In genomic region chr4:62695523-62695922, GRCm38 (mm10) we compare ENCODE assay signal across 9 mouse cellular contexts.
A peak's percentile ranks its signal among the peaks of the same experiment; 100 is the strongest.
DNase-seq lines count a peak whose midpoint lies in the region; ATAC-seq lines count a peak whose summit lies in the region.
"Had no signal": no experiment of that assay in that cellular context is flagged by ENCODE, and none has a peak within 500 bp of the region (broad histone marks: within the 10 kb centered on the region; RNA-seq: fewer than 3 reads in every experiment).

No protein-coding gene starts in this region.

- no peak overlapping the region for H3K27ac ChIP-seq in liver, embryonic 12.5 days
- H3K27ac ChIP-seq in embryonic facial prominence, embryonic 15.5 days (replicated peaks), result peak overlapping the region; percentile 31; the same call in 1 of the 2 replicates
- H3K27ac ChIP-seq: liver, embryonic 13.5 days had no signal

- peaks cover 18% of the 10 kb centered on the region for H3K4me1 ChIP-seq in liver, embryonic 12.5 days
- peaks cover 59% of the 10 kb centered on the region for H3K4me1 ChIP-seq in embryonic facial prominence, embryonic 15.5 days

- intact Hi-C loops in heart, postnatal 14 days (cut with DNase I), result no loop called here

- no peak overlapping the region for H3K9ac ChIP-seq in liver, embryonic 12.5 days
- no peak overlapping the region for H3K9ac ChIP-seq in embryonic facial prominence, embryonic 15.5 days
- H3K9ac ChIP-seq: liver, embryonic 13.5 days had no signal

- H3K27me3 ChIP-seq in liver, embryonic 12.5 days (replicated peaks), result no peaks in the 10 kb centered on the region
- no peaks in the 10 kb centered on the region for H3K27me3 ChIP-seq in embryonic facial prominence, embryonic 15.5 days
- H3K27me3 ChIP-seq: liver, embryonic 13.5 days had no signal

- no peak overlapping the region for H3K4me2 ChIP-seq in liver, embryonic 12.5 days
- no peak overlapping the region for H3K4me2 ChIP-seq in embryonic facial prominence, embryonic 15.5 days (replicated peaks)
- H3K4me2 ChIP-seq: liver, embryonic 13.5 days had no signal

- H3K9me3 ChIP-seq in liver, embryonic 12.5 days (replicated peaks), result no peaks in the 10 kb centered on the region
- H3K9me3 ChIP-seq in embryonic facial prominence, embryonic 15.5 days (replicated peaks), result no peaks in the 10 kb centered on the region
- H3K9me3 ChIP-seq: liver, embryonic 13.5 days had no signal

- whole genome bisulfite sequencing in liver, embryonic 12.5 days (ENCODE audit: insufficient replicate concordance), result 48% methylated on average over 8 of the region's 8 CpGs
- WGBS in embryonic facial prominence, embryonic 15.5 days, result 63% methylated on average over 8 of the region's 8 CpGs

- H3K4me3 ChIP-seq in liver, embryonic 12.5 days, result no peak overlapping the region
- H3K4me3 ChIP-seq in embryonic facial prominence, embryonic 15.5 days (replicated peaks), result no peak overlapping the region
- H3K4me3 ChIP-seq: liver, embryonic 13.5 days had no signal

- DNase-seq in liver, result peak; percentile 12
- DNase-seq in heart, postnatal 14 days, result peak; percentile 53 to 64
- DNase-seq in lung, postnatal 14 days, result peak; percentile 57
- no peak for DNase-seq in yolk sac, embryonic 10.5 days (ENCODE audit: low spot score)
- no peak for DNase-seq in embryo, embryonic 10 days (ENCODE audit: low spot score)

- no peaks in the 10 kb centered on the region for H3K36me3 ChIP-seq in liver, embryonic 12.5 days
- peaks cover 33% of the 10 kb centered on the region for H3K36me3 ChIP-seq in embryonic facial prominence, embryonic 15.5 days
- H3K36me3 ChIP-seq: liver, embryonic 13.5 days had no signal

- ATAC-seq in liver, embryonic 12.5 days, result no peak
- no peak for ATAC-seq in embryonic facial prominence, embryonic 15.5 days (ENCODE audit: insufficient number of reproducible peaks, low FRiP score, low TSS enrichment, low read depth)
- ATAC-seq in cerebellum, adult (ENCODE audit: insufficient number of reproducible peaks, low FRiP score, low TSS enrichment), result no peak

Comparison
In these comparisons a context has a peak if more than half of its experiments do, and no peak if none do; other contexts are left out.
1. DNase-seq: peak in liver (single experiment), heart, postnatal 14 days (2 of 2) and lung, postnatal 14 days (single experiment); none in yolk sac, embryonic 10.5 days (single experiment) and embryo, embryonic 10 days (single experiment).